Mouse (Mus musculus): ENCODE data around the gene Dapk2.

Gene Dapk2

DNA sequence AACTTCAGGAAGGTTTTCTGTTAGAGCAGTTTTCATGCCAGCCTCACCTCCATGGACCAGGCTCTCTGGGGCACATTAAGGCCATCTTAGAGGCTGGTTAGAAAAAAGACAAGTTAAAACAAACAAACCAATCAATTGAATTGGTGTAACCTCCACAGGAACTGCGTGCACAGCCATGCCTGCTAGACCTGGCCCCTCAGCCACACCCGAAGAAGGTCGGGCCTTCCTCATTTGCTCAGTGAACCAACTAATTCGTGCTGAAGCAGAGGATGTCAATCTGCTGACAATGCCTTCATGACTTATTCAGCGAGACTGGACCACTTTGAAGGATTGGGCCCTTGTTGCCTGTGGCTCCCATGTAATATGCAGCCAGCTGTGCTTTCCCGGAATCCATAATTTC lies 28.4 kb downstream of the Dapk2 start:
- DNase-seq (ENCODE audit: low read depth, low spot score) = no peak

DNA sequence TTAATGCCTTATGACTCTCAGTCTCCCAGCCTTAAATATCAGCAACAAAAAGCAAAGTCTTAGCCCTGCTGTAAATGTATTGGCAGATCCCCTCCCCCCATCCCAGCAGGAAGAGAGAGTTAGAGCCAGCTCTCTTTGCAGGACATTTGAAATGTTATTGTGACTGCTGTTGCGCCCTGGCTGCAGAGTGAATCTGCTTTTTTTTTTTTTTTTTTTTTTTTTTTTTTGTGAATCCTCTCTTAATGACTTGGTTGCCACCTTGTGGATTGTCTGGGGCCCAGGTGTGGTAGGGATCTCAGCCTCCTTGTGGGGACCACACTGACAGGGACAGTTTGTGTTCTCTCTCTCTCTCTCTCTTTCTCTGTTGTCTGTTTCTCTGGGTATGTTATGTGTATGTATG lies 31.0 kb downstream of the Dapk2 start:
- DNase-seq (ENCODE audit: low read depth, low spot score) = no peak

DNA sequence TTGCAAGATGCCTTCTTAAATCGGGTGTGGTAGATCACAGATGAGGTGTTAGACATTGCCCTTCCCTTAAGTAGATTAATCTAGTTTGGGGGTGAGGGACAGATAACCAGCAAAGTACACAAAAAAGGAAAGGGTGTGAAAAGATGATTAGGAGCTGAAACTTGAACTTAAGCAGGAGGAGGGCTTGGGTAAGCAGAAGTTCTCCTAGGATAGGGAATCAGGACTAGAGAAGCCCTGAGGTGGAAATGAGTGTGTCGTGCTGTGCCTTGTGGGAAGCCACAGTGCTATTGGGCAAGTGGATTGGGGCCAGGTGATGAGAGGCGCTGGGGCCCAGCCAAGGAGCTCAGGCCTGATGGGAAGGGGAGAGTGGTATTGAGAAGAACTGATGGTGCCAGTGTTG lies 36.0 kb downstream of the Dapk2 start:
- no peak for DNase-seq (ENCODE audit: low read depth, low spot score)

DNA sequence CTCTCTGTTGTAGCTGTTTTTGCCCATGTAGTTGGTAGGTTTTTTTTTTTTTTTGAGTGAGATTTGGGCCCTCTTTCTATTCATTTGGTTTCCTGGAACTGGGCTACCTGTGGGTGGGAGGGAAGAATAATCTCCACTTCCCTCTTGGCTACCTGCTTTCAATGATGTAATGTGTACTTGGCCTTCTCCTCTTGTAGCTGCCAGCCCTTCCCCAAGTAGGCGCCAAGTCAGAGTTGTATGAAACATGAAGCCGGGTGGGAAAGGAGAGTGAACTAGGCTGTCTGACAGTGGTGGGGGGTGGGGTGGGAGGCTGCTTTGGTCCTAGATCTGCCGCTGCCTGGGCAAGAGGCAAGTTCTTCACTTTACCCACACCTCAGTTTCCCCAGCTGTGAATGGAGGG lies 38.5 kb downstream of the Dapk2 start:
- no peak for DNase-seq (ENCODE audit: low read depth, low spot score)

DNA sequence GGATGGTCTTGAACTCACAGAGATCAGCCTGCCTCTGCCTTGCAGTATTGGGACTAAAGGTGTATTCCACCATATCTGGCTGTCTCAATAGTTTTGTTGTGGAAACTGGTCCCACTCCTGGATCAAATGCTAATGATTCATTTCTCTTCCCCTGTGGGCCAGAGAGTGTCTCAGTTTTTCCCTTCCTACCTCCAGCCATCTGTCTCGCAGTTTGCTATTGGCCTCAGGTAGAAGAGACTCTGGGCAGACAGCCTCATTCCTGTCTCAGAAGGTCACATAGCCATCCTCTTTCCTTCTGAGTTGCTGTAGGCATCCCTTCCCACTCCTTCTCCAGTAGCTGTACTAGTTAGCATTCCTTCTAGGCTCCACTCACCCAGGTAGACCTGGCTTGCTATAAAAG lies 40.5 kb downstream of the Dapk2 start:
- no peak for DNase-seq (ENCODE audit: low read depth, low spot score)

DNA sequence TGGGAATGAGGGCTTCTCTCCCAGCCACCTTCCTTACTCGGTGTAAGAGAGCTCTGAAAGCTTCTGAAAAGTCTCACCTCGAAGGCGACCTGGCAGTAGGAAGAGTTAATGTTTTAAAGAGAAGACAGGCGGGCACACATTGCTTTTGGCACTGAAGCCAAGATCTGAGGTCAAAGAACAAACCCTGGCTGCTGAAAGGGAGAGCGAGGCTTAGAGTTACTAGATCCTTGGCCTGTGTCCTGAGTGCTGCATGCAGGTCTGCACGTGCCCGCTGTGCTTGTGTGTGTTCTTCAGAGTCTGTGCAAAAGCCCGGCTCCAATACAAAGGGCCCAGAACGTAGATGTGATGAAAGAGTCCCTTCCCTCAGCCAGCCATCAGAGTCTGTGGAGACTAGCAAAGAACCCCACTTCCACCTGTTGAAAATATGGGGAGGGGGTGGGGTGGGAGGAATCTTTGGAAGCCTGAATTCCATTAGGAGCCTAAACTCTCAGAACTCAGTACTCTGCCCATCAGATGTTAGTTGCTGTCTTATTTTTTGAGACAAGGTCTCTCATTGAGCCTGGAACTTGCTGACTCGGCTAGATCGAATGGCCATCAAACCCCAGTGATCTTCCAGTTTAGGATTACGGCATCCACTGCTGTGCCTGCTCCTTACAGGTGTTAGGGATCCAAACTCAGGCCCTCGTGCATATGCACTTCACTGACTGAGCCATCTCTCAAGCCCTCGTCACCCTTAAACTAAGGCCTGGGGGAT lies 41.8 kb downstream of the Dapk2 start:
- DNase-seq (ENCODE audit: low read depth, low spot score) = no peak

DNA sequence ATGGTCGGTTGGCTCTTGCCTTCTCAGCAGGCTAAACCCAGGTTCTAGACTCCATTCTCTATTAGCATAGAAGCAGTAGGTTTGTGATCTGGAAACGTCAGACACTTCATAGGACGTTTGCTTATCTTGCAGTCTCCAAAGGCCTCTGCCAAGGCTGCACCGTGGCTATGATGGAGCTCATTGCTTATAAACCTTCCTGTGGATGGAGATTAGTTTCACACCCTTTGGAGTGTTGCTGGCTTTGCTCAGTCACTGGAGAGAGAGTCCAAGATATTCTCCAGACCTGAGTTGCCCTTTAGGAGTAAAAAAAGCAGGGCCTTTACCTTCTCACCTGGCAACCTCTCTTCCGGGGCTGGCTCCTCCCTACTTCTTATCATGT lies 42.4 kb downstream of the Dapk2 start:
- no peak for DNase-seq (ENCODE audit: low read depth, low spot score)

DNA sequence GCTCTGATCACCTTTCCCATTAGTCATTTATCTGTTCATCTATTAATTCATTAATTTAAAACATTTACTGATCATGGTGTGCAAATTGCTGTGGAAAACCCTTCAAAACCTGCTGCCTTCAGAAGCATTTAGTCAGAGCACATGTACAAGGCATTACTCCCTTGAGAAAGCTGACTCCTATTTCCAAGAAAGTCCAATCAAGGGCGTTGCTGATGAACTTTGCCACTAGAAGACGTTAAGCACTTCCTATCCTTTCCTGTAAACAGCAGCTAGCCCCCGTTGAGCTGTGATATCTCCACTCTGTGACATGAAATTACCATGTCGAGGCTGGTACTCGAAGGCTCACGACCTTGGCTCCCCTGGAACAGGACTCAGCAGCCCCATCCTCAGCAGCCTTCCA lies 43.6 kb downstream of the Dapk2 start:
- DNase-seq (ENCODE audit: low read depth, low spot score) = no peak

DNA sequence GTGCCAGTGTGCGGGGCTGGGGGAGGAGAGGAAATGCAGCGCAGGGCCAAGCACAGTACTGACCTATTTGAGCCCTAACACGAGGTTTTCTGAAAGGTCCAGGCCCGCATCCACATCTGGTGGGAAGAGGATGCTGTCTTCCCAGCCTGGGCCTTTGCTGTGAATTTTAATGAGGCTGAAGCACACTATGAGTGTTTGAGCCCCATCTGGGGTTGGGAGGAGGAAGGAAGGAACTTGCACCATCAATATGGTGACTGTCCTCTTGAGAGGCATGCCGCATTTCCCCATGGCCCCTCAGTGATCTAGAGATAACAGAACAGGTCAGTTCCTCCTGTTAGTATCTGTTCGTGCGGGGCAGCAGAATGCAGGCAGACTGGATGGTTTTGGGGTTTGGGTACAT lies 44.4 kb downstream of the Dapk2 start:
- DNase-seq (ENCODE audit: low read depth, low spot score) = no peak

DNA sequence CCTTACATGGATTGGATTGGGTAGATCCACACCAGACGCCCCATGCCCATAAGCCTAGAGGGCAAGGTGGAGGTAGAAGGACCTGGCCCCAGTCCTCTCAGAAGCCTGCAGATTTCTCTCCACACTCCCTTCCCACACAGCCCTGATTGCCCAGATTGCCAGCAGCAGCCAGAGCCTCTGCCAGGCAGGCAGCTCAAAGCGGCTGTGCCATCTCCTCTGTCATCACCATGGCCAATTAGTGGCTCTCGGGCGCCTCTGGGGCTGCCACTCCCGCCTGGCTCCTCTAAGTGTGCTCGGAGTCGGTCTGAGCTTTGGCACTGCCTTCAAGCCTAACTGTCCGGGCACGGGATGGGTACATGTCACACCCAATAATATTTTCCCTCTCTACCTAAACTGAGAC lies 47.7 kb downstream of the Dapk2 start:
- no peak for DNase-seq (ENCODE audit: low read depth, low spot score)

DNA sequence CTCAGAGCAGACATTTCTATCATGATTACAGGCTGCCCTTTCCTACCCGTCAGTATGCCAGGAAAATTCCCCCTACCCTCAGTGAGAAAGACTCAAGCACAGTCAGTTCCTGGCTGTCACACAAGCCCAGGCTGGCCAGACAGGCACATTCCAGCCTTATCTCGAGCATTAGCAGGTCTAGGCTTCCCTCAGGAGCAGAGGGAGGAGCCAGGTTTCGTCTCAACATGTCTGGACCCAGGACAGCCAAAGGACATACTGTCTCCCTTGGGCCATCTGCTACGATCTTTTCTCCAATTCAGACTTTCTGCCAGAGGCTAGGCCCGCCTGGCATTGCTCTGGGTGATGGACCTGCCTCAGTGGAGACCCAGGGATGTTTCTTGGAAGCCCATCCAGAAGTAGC lies 48.8 kb downstream of the Dapk2 start:
- DNase-seq (ENCODE audit: low read depth, low spot score) = no peak

DNA sequence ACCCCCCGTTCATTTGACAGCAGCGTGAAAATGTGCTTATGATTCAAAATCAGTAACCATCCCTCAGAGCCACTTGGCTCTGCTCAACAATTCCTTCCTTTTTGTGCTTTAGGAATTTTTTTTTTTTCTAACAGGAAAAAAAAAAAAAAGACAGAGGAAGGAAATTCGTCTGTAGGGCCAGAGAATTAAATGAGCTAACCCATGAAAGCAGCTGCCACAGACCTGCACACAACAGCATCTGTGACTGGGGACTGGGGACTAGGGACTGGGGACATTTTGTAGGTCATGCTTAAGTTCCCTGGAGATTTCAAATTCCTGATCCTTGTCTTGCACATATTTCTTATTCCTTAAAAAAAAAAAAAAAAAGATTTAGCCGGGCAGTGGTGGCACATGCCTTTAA lies 53.4 kb downstream of the Dapk2 start:
- no peak for DNase-seq (ENCODE audit: low read depth, low spot score)

DNA sequence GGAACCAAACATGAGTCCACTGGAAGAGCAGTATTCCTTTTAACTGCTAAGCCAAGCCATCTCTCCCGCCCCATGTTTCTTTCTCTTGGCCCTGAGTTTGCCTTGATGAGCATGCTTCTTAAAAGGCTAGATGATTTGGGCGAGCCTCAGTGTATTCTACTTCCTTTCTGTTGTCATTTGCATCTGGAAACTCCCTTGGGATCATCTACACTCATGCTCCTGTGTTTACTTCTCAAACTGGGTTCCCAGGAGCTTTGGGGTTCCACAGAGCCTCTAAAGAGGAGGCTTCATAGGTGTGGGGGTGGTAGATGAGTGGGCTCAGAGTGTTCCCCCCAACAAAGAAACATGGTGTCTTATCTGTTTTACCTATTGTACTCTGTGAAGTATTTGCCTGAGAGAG lies 54.1 kb downstream of the Dapk2 start:
- DNase-seq (ENCODE audit: low read depth, low spot score) = no peak

DNA sequence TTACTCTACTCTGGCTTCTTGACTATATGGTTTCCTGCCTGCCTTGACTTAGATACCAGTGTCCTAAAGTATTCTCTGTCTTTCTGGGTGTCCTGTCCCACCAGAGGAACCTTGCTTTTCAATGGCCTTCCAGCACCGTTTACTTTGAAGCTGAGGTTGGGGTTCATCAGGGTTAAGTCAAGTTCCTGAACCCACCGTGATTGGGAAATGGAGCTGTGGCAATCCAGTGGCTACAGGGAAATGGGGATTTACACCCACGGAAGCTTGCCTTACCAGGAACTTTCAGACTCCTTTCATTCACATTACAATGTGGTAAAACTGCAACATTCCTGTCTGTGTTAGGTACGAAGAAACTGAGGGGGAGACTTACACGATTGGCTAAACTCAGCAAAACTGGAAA lies 54.8 kb downstream of the Dapk2 start:
- DNase-seq (ENCODE audit: low read depth, low spot score) = no peak

DNA sequence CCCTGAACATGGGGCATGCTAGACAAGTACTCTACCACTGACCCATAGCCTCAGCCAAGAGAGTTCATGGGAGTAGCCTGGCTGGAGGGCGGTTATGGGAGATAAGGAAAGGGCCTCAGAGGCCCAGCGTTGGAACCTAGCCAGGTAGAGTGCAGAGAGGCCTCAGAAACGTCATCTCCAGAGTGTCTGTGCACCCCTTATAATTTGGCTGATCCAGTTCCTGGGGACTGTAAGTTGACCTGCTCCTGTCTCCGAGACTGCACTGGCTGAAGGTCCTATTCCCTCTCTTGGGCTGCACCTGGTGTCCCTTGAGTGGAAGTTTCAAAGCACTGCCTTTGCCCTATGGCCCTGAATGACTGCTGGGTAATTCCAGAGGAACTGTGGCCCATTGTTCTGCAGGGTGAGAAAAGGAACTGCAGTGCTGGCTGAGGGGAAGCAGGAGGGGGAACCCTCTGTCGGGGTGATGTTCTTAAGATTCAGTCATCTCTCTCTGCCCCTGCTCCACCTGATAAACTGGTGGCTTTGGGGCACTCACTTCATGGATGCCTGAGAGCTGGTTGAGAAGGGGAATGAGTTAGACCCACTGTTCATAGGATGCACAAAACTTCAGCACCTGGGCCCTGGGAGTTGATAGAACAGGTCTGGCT lies 55.5 kb downstream of the Dapk2 start:
- no peak for DNase-seq (ENCODE audit: low read depth, low spot score)

DNA sequence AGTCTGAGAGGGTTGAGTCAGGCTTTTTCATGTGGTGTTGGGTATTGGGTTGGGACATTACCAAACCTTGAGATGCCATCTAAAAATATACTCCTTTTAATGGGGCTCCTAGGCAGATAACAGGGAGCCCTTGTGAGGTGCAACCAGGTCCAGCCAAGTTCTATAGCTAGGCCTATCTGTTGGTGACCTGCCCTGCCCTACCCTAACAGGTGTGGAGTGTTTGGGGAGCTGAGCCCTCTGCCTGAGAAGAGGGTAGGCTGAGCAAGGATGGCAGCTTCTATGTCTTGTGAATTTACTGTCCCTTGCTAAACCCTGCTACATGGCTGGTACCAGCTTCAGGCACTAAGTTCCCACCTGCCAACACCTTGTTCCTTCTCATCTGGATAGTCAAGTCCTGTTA lies 57.5 kb downstream of the Dapk2 start:
- DNase-seq (ENCODE audit: low read depth, low spot score) = no peak

DNA sequence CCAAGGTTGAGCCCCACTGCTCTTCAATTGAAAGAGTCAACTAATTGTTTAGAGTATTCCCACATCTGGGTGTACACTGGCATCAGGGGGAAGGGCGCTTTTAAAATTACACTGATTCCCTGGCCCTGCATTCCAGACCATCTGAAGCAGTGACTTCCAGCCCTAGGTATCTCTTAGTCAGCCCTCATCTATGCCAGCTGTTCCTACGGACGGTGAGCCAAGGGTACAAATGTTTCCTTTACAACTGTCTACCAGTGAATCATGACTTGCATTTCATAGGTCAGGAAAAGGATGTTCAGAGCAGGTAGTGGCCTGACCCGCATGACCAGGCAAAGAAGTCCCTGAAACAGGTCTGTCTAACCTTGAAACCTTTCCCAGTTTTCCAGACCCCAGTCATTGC lies 59.9 kb downstream of the Dapk2 start:
- DNase-seq (ENCODE audit: low read depth, low spot score) = no peak

DNA sequence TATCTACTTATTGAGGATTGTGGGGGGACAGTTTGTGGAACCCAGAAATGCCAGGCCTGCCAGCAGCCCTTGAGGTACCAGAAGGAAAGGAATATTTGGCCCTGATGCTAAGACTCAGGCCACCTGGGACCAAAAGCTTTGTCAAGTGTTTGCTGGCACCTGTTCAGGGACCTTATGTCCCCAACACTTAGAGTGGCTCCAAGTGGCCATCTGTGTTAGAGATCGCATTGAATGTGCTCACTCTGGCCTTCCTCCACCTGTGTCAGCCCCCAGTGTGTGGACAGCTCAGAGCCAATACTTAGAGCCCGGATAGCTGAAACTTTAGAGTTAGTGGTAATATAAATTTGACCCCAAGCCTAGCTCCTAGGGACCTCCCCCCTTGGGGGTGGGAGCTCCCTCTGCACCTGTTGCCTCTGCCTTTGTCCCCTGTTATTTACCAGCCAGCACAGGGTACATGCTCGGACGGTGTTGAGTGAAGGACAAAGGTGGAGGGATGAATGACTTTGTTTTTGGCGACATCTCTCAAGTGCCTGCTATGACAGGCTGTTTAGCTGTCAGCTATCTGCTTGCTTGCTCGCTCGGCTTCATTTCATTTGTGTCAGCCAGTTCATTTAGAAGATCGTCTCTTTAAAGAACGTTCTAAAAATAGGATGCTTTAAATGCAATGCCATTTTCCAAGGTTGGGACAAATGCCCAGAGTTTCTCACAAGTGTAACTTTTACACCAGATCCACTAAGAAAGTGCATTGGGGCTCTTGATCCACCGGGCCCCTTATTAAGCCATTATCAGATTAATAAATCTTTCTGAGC lies 61.1 kb downstream of the Dapk2 start:
- DNase-seq (ENCODE audit: low read depth, low spot score) = no peak

DNA sequence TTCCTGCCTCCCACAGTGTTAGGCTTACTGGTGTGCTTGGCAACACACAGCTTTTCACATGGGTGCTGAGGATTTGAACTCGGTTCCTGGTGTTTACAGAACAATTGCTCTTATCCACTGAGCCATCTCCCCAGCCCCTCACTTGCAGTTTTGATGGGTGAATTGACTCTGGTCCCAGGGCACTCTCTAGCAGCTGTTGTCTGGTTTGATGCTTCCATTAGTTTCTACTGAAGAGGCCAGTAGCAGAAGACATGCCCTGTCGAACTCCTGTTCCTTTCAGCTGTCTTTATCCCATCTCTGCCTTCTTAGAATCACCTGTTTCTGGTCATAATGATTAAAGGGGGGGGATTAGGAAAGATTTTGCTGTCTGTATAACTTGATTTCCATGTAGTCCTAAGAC lies 65.8 kb downstream of the Dapk2 start:
- no peak for DNase-seq (ENCODE audit: low read depth, low spot score)

DNA sequence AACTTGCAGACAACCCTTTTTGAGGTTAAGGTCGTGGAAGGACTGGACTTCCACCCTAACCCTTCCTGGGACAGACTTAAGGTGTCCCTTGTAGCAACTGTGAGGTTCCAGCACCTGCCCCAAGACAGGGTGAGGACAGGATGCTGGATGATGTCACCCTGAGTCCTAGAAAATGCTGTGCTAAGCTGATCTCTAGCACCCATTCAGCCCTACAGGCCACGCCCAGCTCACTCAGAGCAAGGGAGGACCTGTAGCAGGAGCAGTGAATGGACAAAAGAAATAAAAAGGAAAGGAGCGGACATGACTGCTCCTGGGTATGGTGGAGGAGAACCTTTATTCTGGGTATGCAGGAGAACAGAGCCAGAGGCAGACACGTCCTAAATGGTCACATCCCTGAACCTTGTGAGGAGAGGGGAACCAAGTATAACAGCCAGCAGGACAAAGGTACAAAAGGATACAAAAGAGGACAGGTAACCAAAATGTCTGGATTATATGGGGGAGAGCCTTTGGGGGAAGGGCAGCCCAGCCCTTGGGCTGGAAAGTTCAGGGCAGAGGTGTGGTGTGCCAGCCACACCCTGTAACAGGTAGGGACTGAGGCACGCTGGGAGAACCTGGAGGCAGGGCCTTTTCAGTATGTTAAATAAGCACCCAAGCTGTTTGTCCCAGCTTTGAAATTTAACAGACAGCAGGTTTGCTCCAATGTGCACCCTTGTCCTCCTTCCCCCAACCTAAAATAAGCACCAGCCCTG lies 67.9 kb downstream of the Dapk2 start:
- DNase-seq (ENCODE audit: low read depth, low spot score) = no peak

DNA sequence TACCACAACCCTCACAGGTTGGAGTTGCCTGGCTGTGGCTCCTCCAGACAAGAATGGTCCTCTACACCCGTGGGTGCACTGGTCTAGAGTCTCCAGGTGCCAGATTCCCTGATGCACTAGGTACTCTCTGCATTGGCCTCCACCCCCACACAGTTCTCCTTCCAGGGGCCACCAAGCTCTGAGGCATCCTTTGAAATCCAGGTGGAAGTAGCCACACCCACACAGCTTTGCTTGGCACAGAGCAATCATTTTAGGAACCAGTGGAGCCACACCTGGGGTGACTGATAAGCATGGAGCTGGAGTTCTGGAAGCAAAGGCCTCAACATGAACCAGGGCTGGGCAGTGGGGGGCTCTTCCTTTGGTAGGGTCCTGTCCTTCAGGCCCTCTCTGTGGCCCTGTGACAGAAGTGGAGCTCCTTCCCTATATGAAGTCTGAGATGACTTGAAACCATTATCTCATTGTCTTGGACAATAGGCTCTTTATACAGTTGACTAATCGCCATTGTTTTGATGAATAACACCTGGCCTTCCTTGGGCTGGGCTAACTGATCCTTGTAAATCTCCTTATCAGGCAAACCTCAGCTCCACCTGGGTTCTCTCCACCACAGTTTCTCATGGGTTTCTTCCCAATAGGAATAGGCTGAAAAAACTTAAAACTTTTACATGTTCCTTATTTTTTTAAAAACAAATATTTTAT lies 70.6 kb downstream of the Dapk2 start:
- DNase-seq (ENCODE audit: low read depth, low spot score) = no peak
